Mouse (Mus musculus) C2C12 (cell line): ENCODE results near the gene Vgll4.

Source experiments
- CTCF ChIP-seq: IDR thresholded peaks from one replicate; pipeline ENCODE4 v1.5.1; 2011; ENCODE audit not compliant: control insufficient read depth, insufficient read depth, insufficient read length
- MYOG ChIP-seq: IDR thresholded peaks from one replicate; pipeline ENCODE4 v1.6.1; 2011; ENCODE audit not compliant: control insufficient read depth, insufficient read length; ENCODE audit errors: extremely low read depth

DNA sequence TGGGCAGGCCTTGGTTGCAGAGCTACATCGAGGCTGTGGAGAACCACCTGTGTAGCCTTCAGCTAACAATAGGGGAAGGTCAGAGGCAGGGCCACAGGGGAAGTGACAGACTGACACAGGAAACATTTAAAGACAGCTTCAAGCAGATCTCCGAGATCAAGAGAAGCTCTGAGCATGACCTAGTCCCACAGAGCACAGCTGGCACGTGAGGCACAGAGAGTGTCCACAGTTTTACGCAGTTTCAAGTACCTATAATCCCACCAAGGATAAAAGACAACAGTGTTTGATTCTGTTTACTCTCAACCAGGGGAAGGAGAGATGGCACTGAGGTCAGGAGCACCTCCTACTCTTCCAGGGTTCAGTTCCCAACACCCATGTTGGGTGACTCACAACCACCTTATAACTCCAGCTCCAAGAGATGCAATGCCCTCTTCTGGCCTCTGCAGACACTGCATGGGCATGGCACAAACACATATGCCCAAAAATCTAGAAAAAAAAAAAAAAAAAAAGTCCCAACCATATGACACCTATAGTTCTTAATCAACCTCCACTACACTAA, 75.2 kb downstream of the Vgll4 start:
- TF ChIP-seq CTCF: peak; percentile 4
- TF ChIP-seq MYOG: no peak
